Mouse (Mus musculus) spleen, adult 2 months (tissue): Measurements from ENCODE around the gene Kbtbd6. TPM values are rescaled to one million over a fixed set of nuclear protein-coding genes. Genes with fewer than 3 reads are reported as not detected.
"Not testable (repeated sequence)": the region's sequence is repeated elsewhere in the genome, so short reads cannot be mapped to it uniquely, and the experiment has no call there.

Experiments used
- DNase-seq, 2 experiments: peaks; one replicate each; pipeline versions ENCODE4 v3.0.0 to v3.0.0-alpha.2; 2012 to 2021; ENCODE audit warnings: low spot score in 2 of 2, low read depth in 1 of 2
- H3K27ac ChIP-seq: fragments of 200-500 bp; 2 replicates; pipeline ENCODE4 v1.5.1; 2012; ENCODE audit warnings: low read length, inconsistent platforms; ENCODE audit not compliant: insufficient read depth
- H3K27me3 ChIP-seq: fragments of 200-500 bp; 2 replicates; pipeline ENCODE4 v1.6.1; 2012; ENCODE audit warnings: mild to moderate bottlenecking, moderate library complexity, low read length, inconsistent platforms; ENCODE audit not compliant: control insufficient read depth, insufficient read depth
- H3K36me3 ChIP-seq: fragments of 200-500 bp; 2 replicates; pipeline ENCODE4 v1.6.1; 2012; ENCODE audit warnings: mild to moderate bottlenecking, low read length, inconsistent platforms; ENCODE audit not compliant: control insufficient read depth, insufficient read depth
- H3K4me1 ChIP-seq: fragments of 200-500 bp; 2 replicates; pipeline ENCODE4 v1.6.1; 2011; ENCODE audit warnings: inconsistent platforms; ENCODE audit not compliant: control insufficient read depth, insufficient read depth, insufficient read length
- H3K4me3 ChIP-seq: fragments of 200-500 bp; 2 replicates; pipeline ENCODE4 v1.5.1; 2011; ENCODE audit warnings: mild to moderate bottlenecking, inconsistent platforms; ENCODE audit not compliant: insufficient read depth, insufficient read length; ENCODE audit errors: extremely low read depth
- CTCF ChIP-seq: fragments of 200-500 bp; IDR thresholded peaks from 2 replicates; pipeline ENCODE4 v1.5.1; 2011; ENCODE audit warnings: mild to moderate bottlenecking, inconsistent platforms; ENCODE audit not compliant: insufficient read depth, insufficient read length, insufficient replicate concordance; ENCODE audit errors: extremely low read depth
- POLR2A ChIP-seq: fragments of 200-500 bp; IDR thresholded peaks from 2 replicates; pipeline ENCODE4 v1.6.1; 2011; ENCODE audit warnings: low read depth, low read length, inconsistent platforms
- WGBS: fragments of 180-500 bp; shearing (Covaris S2); methylation state at CpG from one replicate; pipeline ENCODE4 v1.1.7; 2018; 5-methylcytosine and 5-hydroxymethylcytosine counted together
- polyA plus RNA-seq: library from polyadenylated mRNA; depleted of rRNA; stranded (reverse); fragments of >200 nt; gene quantifications from 2 replicates; pipeline ENCODE4 v1.2.3, GENCODE M21; 2012

Gene Kbtbd6
- polyA plus RNA-seq, 1 experiment: 1.4 TPM

DNA sequence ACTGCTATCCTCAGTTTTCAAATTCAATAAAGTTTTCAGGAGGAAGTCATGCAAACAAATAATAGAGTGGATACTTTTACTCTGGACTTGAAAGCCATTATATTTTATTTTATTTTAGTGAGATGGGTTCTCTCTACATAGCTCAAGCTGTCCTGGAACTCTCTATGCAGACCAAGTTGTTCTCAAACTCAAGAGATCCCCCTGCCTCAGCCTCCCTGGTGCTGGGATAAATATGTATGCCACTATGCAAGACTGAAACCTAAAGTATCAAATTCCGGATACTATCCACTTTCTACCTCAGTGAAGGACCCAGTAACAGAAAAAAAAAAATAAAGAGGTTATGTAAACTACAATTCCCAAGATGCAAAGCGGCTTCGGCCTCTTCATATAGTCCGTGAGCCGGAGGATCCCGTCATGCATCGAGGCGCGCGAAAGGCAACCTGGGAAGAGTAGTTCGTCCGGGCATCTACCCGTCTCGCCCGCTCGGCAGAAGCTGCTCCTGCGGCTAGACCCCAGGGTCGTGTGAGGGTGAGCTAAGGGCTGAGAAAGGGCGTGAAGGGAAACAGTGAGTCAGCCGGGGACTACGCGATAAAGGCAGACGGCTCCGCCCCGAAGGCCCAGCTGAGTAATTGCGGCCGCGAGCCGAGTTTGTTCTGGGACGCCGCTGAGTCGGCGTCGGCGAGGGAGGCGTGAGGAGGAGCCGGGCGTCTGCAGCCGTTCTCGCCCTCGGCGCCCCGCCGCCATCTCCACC lies 25.5 kb upstream of the Kbtbd6 start, which contains the start of gene Kbtbd7:
Kbtbd7 (plus strand) TSS at position 533 of the 751 bp plus-strand sequence.
- H3K27ac ChIP-seq: peak within 1 kb of the TSS; percentile 79
- DNase-seq: peak; percentile 92 to 95
- H3K27me3 ChIP-seq: no peaks in the 10 kb centered on the region
- WGBS: under 1% methylated on average over 44 of the region's 44 CpGs
- peaks cover 7% of the 10 kb centered on the region for H3K4me1 ChIP-seq
- H3K4me3 ChIP-seq: peak within 1 kb of the TSS; percentile 62
- no peaks in the 10 kb centered on the region for H3K36me3 ChIP-seq
- TF ChIP-seq POLR2A (peak; percentile 63), CTCF (no peak)

DNA sequence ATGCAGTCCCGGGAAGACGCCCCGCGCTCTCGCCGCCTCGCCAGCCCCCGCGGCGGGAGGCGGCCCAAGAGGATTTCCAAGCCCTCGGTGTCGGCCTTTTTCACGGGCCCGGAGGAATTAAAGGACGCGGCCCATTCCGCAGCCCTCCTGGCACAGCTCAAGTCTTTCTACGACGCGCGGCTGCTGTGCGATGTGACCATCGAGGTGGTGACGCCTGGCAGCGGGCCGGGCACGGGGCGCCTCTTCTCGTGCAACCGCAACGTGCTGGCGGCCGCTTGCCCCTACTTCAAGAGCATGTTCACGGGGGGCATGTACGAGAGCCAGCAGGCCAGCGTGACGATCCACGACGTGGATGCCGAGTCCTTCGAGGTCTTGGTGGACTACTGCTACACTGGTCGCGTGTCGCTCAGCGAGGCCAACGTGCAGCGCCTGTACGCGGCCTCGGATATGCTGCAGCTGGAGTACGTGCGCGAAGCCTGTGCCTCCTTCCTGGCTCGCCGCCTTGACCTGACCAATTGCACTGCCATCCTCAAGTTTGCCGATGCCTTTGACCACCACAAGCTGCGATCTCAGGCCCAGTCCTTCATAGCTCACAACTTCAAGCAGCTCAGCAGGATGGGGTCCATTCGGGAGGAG lies 24.8 kb upstream of the Kbtbd6 start:
- not testable (repeated sequence) for H3K36me3 ChIP-seq, DNase-seq, H3K27me3 ChIP-seq, H3K4me1 ChIP-seq
- WGBS: 55% methylated on average over 18 of the region's 59 CpGs
- peak overlapping the region; percentile 62; the same call in 1 of the 2 replicates for H3K4me3 ChIP-seq
- H3K27ac ChIP-seq: peak overlapping the region; percentile 79

DNA sequence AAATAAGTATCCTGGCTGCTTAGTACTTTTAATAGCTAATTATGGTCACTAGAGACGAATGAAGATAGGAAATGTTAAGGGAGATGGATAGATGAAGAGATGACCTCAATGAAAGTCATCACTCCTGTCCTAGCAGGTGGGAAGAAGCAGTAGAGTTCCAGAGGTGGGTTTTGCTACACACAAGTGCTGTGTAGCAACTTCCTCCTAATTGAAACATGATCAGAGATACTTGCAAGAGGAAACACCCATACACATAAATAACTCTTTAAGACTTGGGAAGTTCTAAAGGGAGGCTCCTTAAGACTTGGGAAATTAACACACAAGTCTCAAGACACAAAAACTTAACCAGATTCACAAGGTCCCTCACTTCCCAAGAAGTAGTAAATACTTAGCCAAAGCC lies 17.6 kb upstream of the Kbtbd6 start:
- Histone ChIP-seq H3K4me3 (no peak overlapping the region), H3K27ac (no peak overlapping the region), H3K4me1 (no peaks in the 10 kb centered on the region; the same call in none of the 2 replicates), H3K36me3 (no peaks in the 10 kb centered on the region), H3K27me3 (no peaks in the 10 kb centered on the region)
- 84% methylated on average over 1 of the region's 1 CpGs for WGBS
- TF ChIP-seq CTCF (no peak), POLR2A (no peak)
- DNase-seq: no peak

DNA sequence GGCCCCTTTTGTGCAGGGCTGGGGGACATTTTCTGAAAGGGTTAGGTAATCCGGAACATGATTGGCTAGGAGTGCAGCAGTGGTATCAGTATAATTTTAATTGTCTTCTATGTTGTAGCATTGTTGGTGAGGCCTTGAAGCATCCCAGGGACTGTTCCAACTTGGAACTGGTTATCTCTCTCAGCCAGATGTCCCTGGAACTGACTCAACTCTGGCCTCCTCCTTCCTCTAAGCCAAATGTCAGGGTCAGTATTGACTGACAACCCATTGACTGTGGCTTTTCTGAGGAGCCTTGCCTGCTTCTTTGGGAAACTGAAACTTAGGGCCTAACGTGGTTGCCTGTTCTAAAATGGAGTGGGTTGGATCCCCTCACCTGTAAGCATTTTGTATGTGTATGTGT lies 11.0 kb upstream of the Kbtbd6 start:
- Histone ChIP-seq H3K27ac (no peak overlapping the region), H3K36me3 (no peaks in the 10 kb centered on the region), H3K27me3 (no peaks in the 10 kb centered on the region), H3K4me3 (no peak overlapping the region), H3K4me1 (peaks cover 5% of the 10 kb centered on the region; the same call in 1 of the 2 replicates)
- WGBS: 75% methylated on average over 2 of the region's 2 CpGs
- DNase-seq: no peak
- TF ChIP-seq CTCF (no peak), POLR2A (no peak)

DNA sequence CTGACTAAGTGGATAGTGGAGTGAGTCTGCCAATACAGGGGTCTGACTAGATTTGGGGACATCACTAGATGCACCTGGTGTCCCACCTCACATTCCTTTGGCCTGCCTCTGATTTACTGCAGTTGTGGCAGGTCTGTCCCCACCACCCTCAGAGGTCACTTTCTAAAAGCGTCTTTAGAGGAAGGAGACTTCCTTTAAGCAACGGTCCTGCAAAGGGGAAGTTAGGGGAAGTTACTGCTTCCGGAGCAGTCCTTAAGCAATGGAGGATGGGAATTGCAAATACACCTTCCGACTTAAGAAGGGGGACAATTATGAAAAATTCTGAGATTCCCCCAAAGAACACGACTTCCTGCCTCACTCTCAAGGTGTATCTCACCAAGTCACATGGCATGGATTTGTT lies 10.2 kb upstream of the Kbtbd6 start:
- no peak for DNase-seq
- Histone ChIP-seq H3K27ac (no peak overlapping the region), H3K36me3 (no peaks in the 10 kb centered on the region), H3K4me1 (peaks cover 5% of the 10 kb centered on the region; the same call in 1 of the 2 replicates), H3K27me3 (no peaks in the 10 kb centered on the region), H3K4me3 (no peak overlapping the region)
- 19% methylated on average over 5 of the region's 5 CpGs for WGBS
- TF ChIP-seq POLR2A (no peak), CTCF (no peak)

DNA sequence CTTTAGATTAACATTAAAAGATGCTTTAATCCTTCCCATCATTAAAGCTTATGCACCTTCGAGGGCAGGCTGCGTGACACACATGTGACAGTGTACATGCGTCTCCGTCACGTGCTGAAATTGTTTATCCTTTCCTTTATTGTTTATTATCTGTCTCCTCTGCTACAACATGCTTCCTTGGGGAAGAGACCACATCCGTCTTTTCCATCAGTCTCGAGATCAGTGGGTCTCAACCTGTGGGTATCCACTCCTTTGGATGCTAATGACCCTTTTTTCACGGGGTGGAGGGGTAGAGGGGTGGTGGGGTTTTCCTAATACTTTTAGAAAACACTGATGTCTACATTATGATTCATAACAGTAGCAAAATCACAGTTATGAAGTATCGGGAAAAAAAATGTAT lies 7.0 kb upstream of the Kbtbd6 start:
- Histone ChIP-seq H3K27me3 (no peaks in the 10 kb centered on the region), H3K36me3 (no peaks in the 10 kb centered on the region), H3K4me1 (peaks cover 5% of the 10 kb centered on the region; the same call in 1 of the 2 replicates), H3K27ac (no peak overlapping the region), H3K4me3 (no peak overlapping the region)
- TF ChIP-seq POLR2A (no peak), CTCF (no peak)
- 91% methylated on average over 9 of the region's 9 CpGs for WGBS
- DNase-seq: no peak
